ENCODE assay signal across 20 mouse cellular contexts in the genomic region with DNA sequence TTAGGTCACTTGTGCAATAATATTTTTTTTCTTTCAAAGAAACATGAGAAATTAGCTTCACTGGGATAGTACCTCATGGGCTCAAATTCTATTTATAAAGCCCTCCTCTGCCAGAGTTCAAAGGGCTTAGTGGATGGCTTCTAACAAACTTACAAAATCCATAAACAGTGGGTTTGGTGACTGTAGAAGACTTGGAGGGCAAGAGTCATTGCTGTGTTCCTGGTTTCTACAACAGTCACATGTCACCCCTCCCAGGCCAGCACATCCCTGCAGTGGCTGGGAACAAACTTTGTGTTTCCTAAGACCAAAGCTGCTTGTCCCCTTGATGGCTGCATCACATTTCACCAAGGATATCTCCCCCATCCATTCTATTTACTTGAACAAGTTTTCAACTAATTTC.
DNase-seq lines count a peak whose midpoint lies in the region; ATAC-seq and TF ChIP-seq lines count a peak whose summit lies in the region.
"Had no signal": no experiment of that assay in that cellular context is flagged by ENCODE, and none has a peak within 500 bp of the region (broad histone marks: within the 10 kb centered on the region; RNA-seq: fewer than 3 reads in every experiment).

No protein-coding gene starts in this region.

- TF ChIP-seq POLR2A in liver, adult 2 months (IDR thresholded peaks at IDR 0.05; ENCODE audit: extremely low read depth, insufficient read depth, low read length), result no peak

- no peak overlapping the region for H3K4me3 ChIP-seq in liver, adult 2 months (ENCODE audit: insufficient read depth, low read depth, low read length)
- H3K4me3 ChIP-seq in liver, embryonic 11.5 days (ENCODE audit: low read depth, low read length), result no peak overlapping the region
- no peak overlapping the region for H3K4me3 ChIP-seq in lung, postnatal 0 days (ENCODE audit: low read depth, low read length)
- H3K4me3 ChIP-seq: embryonic facial prominence, embryonic 10.5 days; embryonic facial prominence, embryonic 12.5 days; forebrain, embryonic 13.5 days; forebrain, embryonic 15.5 days had no signal

- H3K27ac ChIP-seq in liver, adult 2 months (replicated peaks; ENCODE audit: insufficient read depth, low read depth, low read length), result no peak overlapping the region
- no peak overlapping the region for H3K27ac ChIP-seq in liver, embryonic 11.5 days (ENCODE audit: low read depth, low read length)
- peak overlapping the region; percentile 43; the same call in 1 of the 2 replicates for H3K27ac ChIP-seq in lung, postnatal 0 days (ENCODE audit: low read length)
- H3K27ac ChIP-seq: embryonic facial prominence, embryonic 10.5 days; embryonic facial prominence, embryonic 12.5 days; forebrain, embryonic 13.5 days; forebrain, embryonic 15.5 days had no signal

- H3K36me3 ChIP-seq in liver, adult 2 months (ENCODE audit: control insufficient read depth, insufficient read depth, low read length), result no peaks in the 10 kb centered on the region
- H3K36me3 ChIP-seq in liver, embryonic 11.5 days (ENCODE audit: control insufficient read depth, insufficient read depth, low read length), result no peaks in the 10 kb centered on the region
- no peaks in the 10 kb centered on the region for H3K36me3 ChIP-seq in lung, postnatal 0 days (ENCODE audit: insufficient read depth, low read length)
- H3K36me3 ChIP-seq: embryonic facial prominence, embryonic 10.5 days; embryonic facial prominence, embryonic 12.5 days; forebrain, embryonic 15.5 days had no signal

- TF ChIP-seq CTCF in liver, adult 2 months (IDR thresholded peaks at IDR 0.05; ENCODE audit: low read depth, low read length), result no peak
- no peak for TF ChIP-seq CTCF in lung, postnatal 0 days (IDR thresholded peaks at IDR 0.05)

- no peaks in the 10 kb centered on the region for H3K4me1 ChIP-seq in liver, adult 2 months (ENCODE audit: control insufficient read depth, insufficient read depth, low read length)
- peaks cover 15% of the 10 kb centered on the region for H3K4me1 ChIP-seq in liver, embryonic 11.5 days (replicated peaks; ENCODE audit: control insufficient read depth, insufficient read depth, low read length)
- peaks cover 3% of the 10 kb centered on the region; the same call in 1 of the 2 replicates for H3K4me1 ChIP-seq in lung, postnatal 0 days (ENCODE audit: insufficient read depth, low read depth, low read length)
- H3K4me1 ChIP-seq: forebrain, embryonic 13.5 days; forebrain, embryonic 15.5 days had no signal

- no peaks in the 10 kb centered on the region for H3K9me3 ChIP-seq in liver, embryonic 11.5 days (ENCODE audit: control insufficient read depth, low read length)
- no peaks in the 10 kb centered on the region for H3K9me3 ChIP-seq in lung, postnatal 0 days (ENCODE audit: low read length)
- H3K9me3 ChIP-seq: embryonic facial prominence, embryonic 12.5 days; forebrain, embryonic 13.5 days; forebrain, embryonic 15.5 days had no signal

- ATAC-seq in liver, embryonic 11.5 days (replicated peaks; ENCODE audit: low FRiP score), result no peak
- peak; percentile 78 for ATAC-seq in lung, postnatal 0 days
- ATAC-seq: forebrain, embryonic 13.5 days; forebrain, embryonic 15.5 days had no signal

- no peak overlapping the region for H3K4me2 ChIP-seq in liver, embryonic 11.5 days
- no peak overlapping the region for H3K4me2 ChIP-seq in lung, postnatal 0 days (replicated peaks; ENCODE audit: low read depth, low read length)
- H3K4me2 ChIP-seq: embryonic facial prominence, embryonic 12.5 days; forebrain, embryonic 13.5 days; forebrain, embryonic 15.5 days had no signal

- no peak overlapping the region for H3K9ac ChIP-seq in liver, adult 2 months (ENCODE audit: low read depth, low read length)
- H3K9ac ChIP-seq in liver, embryonic 11.5 days (ENCODE audit: low read depth, low read length), result no peak overlapping the region
- no peak overlapping the region for H3K9ac ChIP-seq in lung, postnatal 0 days (replicated peaks; ENCODE audit: low read depth)
- H3K9ac ChIP-seq: embryonic facial prominence, embryonic 12.5 days; forebrain, embryonic 13.5 days; forebrain, embryonic 15.5 days had no signal

- intact Hi-C loops in gastrocnemius, postnatal 14 days (cut with DNase I; ENCODE audit: low total_unique reads), result no loop called here

- no peaks in the 10 kb centered on the region for H3K27me3 ChIP-seq in liver, adult 2 months (ENCODE audit: control insufficient read depth, insufficient read depth, low read length)
- H3K27me3 ChIP-seq in liver, embryonic 11.5 days (replicated peaks; ENCODE audit: control insufficient read depth, insufficient read depth, low read length), result no peaks in the 10 kb centered on the region
- no peaks in the 10 kb centered on the region for H3K27me3 ChIP-seq in lung, postnatal 0 days (replicated peaks; ENCODE audit: insufficient read depth, low read length)
- H3K27me3 ChIP-seq: embryonic facial prominence, embryonic 12.5 days; forebrain, embryonic 13.5 days; forebrain, embryonic 15.5 days had no signal

- peak; percentile 53 for DNase-seq in liver, adult 2 months (ENCODE audit: extremely low read depth, low read depth, low spot score)
- DNase-seq in liver, embryonic 11.5 days (ENCODE audit: low spot score), result no peak
- DNase-seq in lung, postnatal 0 days (ENCODE audit: low spot score), result peak; percentile 80
- no peak for DNase-seq in lung, postnatal 10 days
- DNase-seq in lung, postnatal 25 days (ENCODE audit: low spot score), result peak; percentile 59
- no peak for DNase-seq in lung, postnatal 4 days
- DNase-seq in lung, postnatal 36 days, result peak; percentile 58
- DNase-seq in gastrocnemius, postnatal 14 days, result no peak
- DNase-seq: adrenal gland, adult 8-10 months; adrenal gland, postnatal 14 days; adrenal gland, postnatal 36 days; cerebellum, adult 11-12 months; cerebellum, adult 2 months; cerebellum, adult 9-10 months; cerebellum, postnatal 10 days; cerebellum, postnatal 25 days had no signal

- H3K79me2 ChIP-seq in liver, adult 2 months (ENCODE audit: control insufficient read depth, insufficient read depth, low read length), result no peaks in the 10 kb centered on the region

- TF ChIP-seq EP300 in lung, postnatal 0 days (IDR thresholded peaks at IDR 0.05), result peak; percentile 51

Comparison
In these comparisons a context has a peak if more than half of its experiments do, and no peak if none do; other contexts are left out.
1. DNase-seq: peak in liver, adult 2 months (single experiment), lung, postnatal 0 days (single experiment), lung, postnatal 25 days (single experiment) and lung, postnatal 36 days (single experiment); none in liver, embryonic 11.5 days (single experiment), lung, postnatal 10 days (single experiment), lung, postnatal 4 days (0 of 2) and gastrocnemius, postnatal 14 days (single experiment).